Mouse (Mus musculus) cortical plate, adult 2 months (tissue): ENCODE data around the gene Ankrd13b.

Experiments
- CTCF ChIP-seq: fragments of 200-500 bp; IDR thresholded peaks from 2 replicates; pipeline ENCODE4 v1.5.1; 2011; ENCODE audit warnings: mild to moderate bottlenecking, control low read depth, low read length; ENCODE audit not compliant: insufficient read depth; ENCODE audit errors: extremely low read depth
- POLR2A ChIP-seq: fragments of 200-500 bp; IDR thresholded peaks from 2 replicates; pipeline ENCODE4 v1.6.1; 2011; ENCODE audit warnings: mild to moderate bottlenecking, low read length, control low read depth; ENCODE audit not compliant: insufficient read depth; ENCODE audit errors: extremely low read depth

DNA sequence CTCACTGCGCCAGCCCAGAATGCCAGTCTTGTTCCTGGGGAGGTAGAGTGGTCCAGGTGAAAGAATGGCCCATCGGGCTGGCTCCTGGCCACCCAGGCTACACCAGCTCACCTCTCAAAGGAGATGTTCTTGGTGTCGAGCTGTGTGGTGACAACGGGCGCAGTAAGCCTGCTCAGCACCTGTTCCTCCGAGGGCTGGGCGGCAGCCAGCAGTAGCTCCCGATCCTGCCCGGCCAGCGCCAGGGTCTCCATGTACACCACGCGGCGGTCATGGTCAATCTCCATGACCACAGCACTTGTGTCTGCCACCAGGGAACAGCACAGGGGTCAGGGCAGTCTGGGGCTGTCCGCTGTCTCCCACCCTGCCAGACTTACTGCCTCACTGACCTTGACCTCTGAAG, 13.3 kb downstream of the Ankrd13b start:
- no peak for TF ChIP-seq POLR2A
- TF ChIP-seq CTCF = no peak
